Mouse (Mus musculus) bone marrow, adult 2 months (tissue): ENCODE results near the gene Syt6.

Experiments used
- CTCF ChIP-seq: fragments of 200-500 bp; IDR thresholded peaks from 2 replicates; pipeline ENCODE4 v1.5.1; 2011; ENCODE audit warnings: low read length, control low read depth; ENCODE audit not compliant: control insufficient read depth, insufficient read depth
- POLR2A ChIP-seq: fragments of 200-500 bp; IDR thresholded peaks from 2 replicates; pipeline ENCODE4 v1.6.1; 2011; ENCODE audit warnings: low read depth, mild to moderate bottlenecking, control low read depth, low read length, borderline replicate concordance; ENCODE audit not compliant: control insufficient read depth

DNA sequence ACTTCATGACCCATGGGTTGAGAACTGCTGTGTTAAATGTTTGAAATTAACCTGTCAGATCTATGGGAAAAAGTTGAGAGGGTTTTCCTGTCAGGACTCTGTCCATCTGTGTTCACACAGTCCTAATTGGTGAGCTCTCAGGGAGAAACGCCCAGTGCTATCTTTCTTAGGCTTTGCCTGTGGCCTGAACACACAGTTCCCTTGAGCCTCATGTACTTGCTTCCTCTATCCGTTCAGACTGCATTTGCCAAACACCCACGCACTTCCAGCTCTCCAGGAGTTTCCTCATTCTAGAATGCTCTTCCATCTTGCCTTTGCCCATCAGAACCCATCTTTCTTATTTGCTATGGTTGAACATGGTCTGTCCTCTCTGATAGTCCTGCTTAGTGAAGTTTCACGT is 73.5 kb downstream of the Syt6 start:
- TF ChIP-seq POLR2A, result no peak
- TF ChIP-seq CTCF, result no peak
